Mouse (Mus musculus) midbrain, embryonic 13.5 days (tissue): ENCODE measurements around the gene Akr1c18. TPM values are rescaled to one million over a fixed set of nuclear protein-coding genes. Genes with fewer than 3 reads are reported as not detected.
"Not testable (repeated sequence)": the region's sequence is repeated elsewhere in the genome, so short reads cannot be mapped to it uniquely, and the experiment has no call there.

Experiments used
- ATAC-seq: fragments of 200-750 bp; cut with Nextera tagmentation; 2 replicates; pipeline ENCODE4 v1.8.0; 2017; ENCODE audit warnings: mild to moderate bottlenecking, moderate TSS enrichment, moderate library complexity
- H3K27ac ChIP-seq: fragments of 300-500 bp; sonication (generic); 2 replicates; pipeline ENCODE4 v1.5.1; 2015; ENCODE audit warnings: inconsistent platforms, mild to moderate bottlenecking, moderate library complexity
- H3K27me3 ChIP-seq: fragments of 300-500 bp; sonication (generic); 2 replicates; pipeline ENCODE4 v1.6.1; 2015; ENCODE audit warnings: mild to moderate bottlenecking, inconsistent platforms
- H3K36me3 ChIP-seq: fragments of 300-500 bp; sonication (generic); 2 replicates; pipeline ENCODE4 v1.6.1; 2015; ENCODE audit warnings: mild to moderate bottlenecking, inconsistent platforms
- H3K4me1 ChIP-seq: fragments of 300-500 bp; sonication (generic); replicated peaks from 2 replicates; pipeline ENCODE4 v1.6.1; 2015; ENCODE audit warnings: inconsistent platforms
- H3K4me2 ChIP-seq: fragments of 300-500 bp; sonication (generic); replicated peaks from 2 replicates; pipeline ENCODE4 v1.6.1; 2015; ENCODE audit warnings: moderate library complexity, mild to moderate bottlenecking, inconsistent platforms
- H3K4me3 ChIP-seq: fragments of 300-500 bp; sonication (generic); replicated peaks from 2 replicates; pipeline ENCODE4 v1.5.1; 2015; ENCODE audit warnings: mild to moderate bottlenecking, inconsistent platforms
- H3K9ac ChIP-seq: fragments of 300-500 bp; sonication (generic); replicated peaks from 2 replicates; pipeline ENCODE4 v1.6.1; 2015; ENCODE audit warnings: mild to moderate bottlenecking, inconsistent platforms
- H3K9me3 ChIP-seq: fragments of 300-500 bp; sonication (generic); 2 replicates; pipeline ENCODE4 v1.6.1; 2016; ENCODE audit warnings: mild to moderate bottlenecking, inconsistent platforms
- WGBS: fragments of 180-500 bp; shearing (Covaris S2); methylation state at CpG from one replicate; pipeline ENCODE4 v1.1.7; 2015; 5-methylcytosine and 5-hydroxymethylcytosine counted together
- polyA plus RNA-seq: library from polyadenylated mRNA; unstranded; fragments of >200 nt; fragmentation: Nextera tagmentation; extraction: Ambion mirVana; gene quantifications from 2 replicates; pipeline ENCODE4 v1.2.1, GENCODE M21; 2015

Gene Akr1c18
- polyA plus RNA-seq, 1 experiment from 2014 or later, result not detected

GRCm38 (mm10) chr13:4133070-4133469 is 17.4 kb downstream of the Akr1c18 start:
- H3K9ac ChIP-seq, result no peak overlapping the region
- no peak overlapping the region for H3K4me3 ChIP-seq
- H3K27me3 ChIP-seq, result no peaks in the 10 kb centered on the region
- H3K4me1 ChIP-seq, result no peaks in the 10 kb centered on the region
- H3K36me3 ChIP-seq, result no peaks in the 10 kb centered on the region
- no peak overlapping the region for H3K4me2 ChIP-seq
- no peak for ATAC-seq
- H3K27ac ChIP-seq, result no peak overlapping the region
- WGBS, result 50% methylated on average over 2 of the region's 2 CpGs
- H3K9me3 ChIP-seq, result no peaks in the 10 kb centered on the region

GRCm38 (mm10) chr13:4131721-4132120 is 18.7 kb downstream of the Akr1c18 start:
- H3K4me1 ChIP-seq, result no peaks in the 10 kb centered on the region
- no peak overlapping the region for H3K9ac ChIP-seq
- no peaks in the 10 kb centered on the region for H3K27me3 ChIP-seq
- H3K9me3 ChIP-seq, result no peaks in the 10 kb centered on the region
- no peak overlapping the region for H3K27ac ChIP-seq
- H3K36me3 ChIP-seq, result no peaks in the 10 kb centered on the region
- ATAC-seq, result no peak
- no peak overlapping the region for H3K4me2 ChIP-seq
- no peak overlapping the region for H3K4me3 ChIP-seq
- WGBS, result 77% methylated on average over 3 of the region's 3 CpGs

- ATAC-seq, result no peak
- Histone ChIP-seq H3K9ac (no peak overlapping the region), H3K36me3 (no peaks in the 10 kb centered on the region), H3K27ac (no peak overlapping the region), H3K4me2 (no peak overlapping the region), H3K27me3 (no peaks in the 10 kb centered on the region), H3K9me3 (no peaks in the 10 kb centered on the region), H3K4me1 (no peaks in the 10 kb centered on the region), H3K4me3 (no peak overlapping the region)
- WGBS, result 83% methylated on average over 1 of the region's 1 CpGs
Observed at GRCm38 (mm10) chr13:4131317-4131716, 19.1 kb downstream of the Akr1c18 start.

GRCm38 (mm10) chr13:4129100-4129499 is 21.4 kb downstream of the Akr1c18 start:
- H3K9ac ChIP-seq, result no peak overlapping the region
- 45% methylated on average over 5 of the region's 5 CpGs for WGBS
- no peak overlapping the region for H3K4me3 ChIP-seq
- no peaks in the 10 kb centered on the region for H3K9me3 ChIP-seq
- no peaks in the 10 kb centered on the region for H3K4me1 ChIP-seq
- H3K36me3 ChIP-seq, result no peaks in the 10 kb centered on the region
- 0 out of 2 replicates have a peak, but pooled peaks have one; percentile 40 for ATAC-seq
- no peak overlapping the region for H3K4me2 ChIP-seq
- no peak overlapping the region for H3K27ac ChIP-seq
- no peaks in the 10 kb centered on the region for H3K27me3 ChIP-seq

- H3K4me1 ChIP-seq, H3K27me3 ChIP-seq, H3K9me3 ChIP-seq, H3K4me2 ChIP-seq, H3K36me3 ChIP-seq, ATAC-seq, H3K4me3 ChIP-seq, H3K9ac ChIP-seq, H3K27ac ChIP-seq: not testable (repeated sequence)
- WGBS, result 50% methylated on average over 1 of the region's 1 CpGs
Observed at GRCm38 (mm10) chr13:4125846-4126245, 24.6 kb downstream of the Akr1c18 start.

GRCm38 (mm10) chr13:4124471-4124870 is 26.0 kb downstream of the Akr1c18 start:
- not testable (repeated sequence) for H3K4me2 ChIP-seq, H3K27me3 ChIP-seq, H3K36me3 ChIP-seq, H3K9me3 ChIP-seq, H3K4me1 ChIP-seq, H3K9ac ChIP-seq, ATAC-seq, H3K27ac ChIP-seq, H3K4me3 ChIP-seq
- WGBS, result 91% methylated on average over 6 of the region's 6 CpGs

GRCm38 (mm10) chr13:4123146-4123545 is 27.3 kb downstream of the Akr1c18 start:
- Histone ChIP-seq H3K4me3 (no peak overlapping the region), H3K9ac (no peak overlapping the region), H3K36me3 (no peaks in the 10 kb centered on the region), H3K27me3 (no peaks in the 10 kb centered on the region), H3K4me1 (no peaks in the 10 kb centered on the region), H3K27ac (no peak overlapping the region), H3K4me2 (no peak overlapping the region), H3K9me3 (no peaks in the 10 kb centered on the region)
- no peak for ATAC-seq
- 87% methylated on average over 7 of the region's 7 CpGs for WGBS

GRCm38 (mm10) chr13:4119181-4119904 is 31.1 kb downstream of the Akr1c18 start:
- H3K4me3 ChIP-seq, result no peak overlapping the region
- no peaks in the 10 kb centered on the region for H3K4me1 ChIP-seq
- H3K36me3 ChIP-seq, result no peaks in the 10 kb centered on the region
- no peak overlapping the region for H3K27ac ChIP-seq
- ATAC-seq, result no peak
- 76% methylated on average over 2 of the region's 2 CpGs for WGBS
- no peak overlapping the region for H3K4me2 ChIP-seq
- no peaks in the 10 kb centered on the region for H3K9me3 ChIP-seq
- H3K27me3 ChIP-seq, result no peaks in the 10 kb centered on the region
- H3K9ac ChIP-seq, result no peak overlapping the region

- Histone ChIP-seq H3K36me3 (no peaks in the 10 kb centered on the region), H3K9ac (no peak overlapping the region), H3K4me1 (no peaks in the 10 kb centered on the region), H3K27ac (no peak overlapping the region), H3K4me2 (no peak overlapping the region), H3K9me3 (no peaks in the 10 kb centered on the region), H3K4me3 (no peak overlapping the region), H3K27me3 (no peaks in the 10 kb centered on the region)
- peak; percentile 94 for ATAC-seq
- WGBS, result 27% methylated on average over 6 of the region's 6 CpGs
Observed at GRCm38 (mm10) chr13:4110281-4111188, 39.9 kb downstream of the Akr1c18 start.

- no peak overlapping the region for H3K27ac ChIP-seq
- no peak overlapping the region for H3K4me3 ChIP-seq
- H3K36me3 ChIP-seq, result no peaks in the 10 kb centered on the region
- H3K27me3 ChIP-seq, result no peaks in the 10 kb centered on the region
- H3K4me1 ChIP-seq, result no peaks in the 10 kb centered on the region
- H3K4me2 ChIP-seq, result no peak overlapping the region
- H3K9ac ChIP-seq, result no peak overlapping the region
- H3K9me3 ChIP-seq, result no peaks in the 10 kb centered on the region
- no peak for ATAC-seq
Observed at GRCm38 (mm10) chr13:4102721-4103120, 47.7 kb downstream of the Akr1c18 start.

- H3K27me3 ChIP-seq, result no peaks in the 10 kb centered on the region
- H3K27ac ChIP-seq, result no peak overlapping the region
- ATAC-seq, result no peak
- H3K4me2 ChIP-seq, result no peak overlapping the region
- H3K4me1 ChIP-seq, result no peaks in the 10 kb centered on the region
- no peak overlapping the region for H3K4me3 ChIP-seq
- H3K9me3 ChIP-seq, result no peaks in the 10 kb centered on the region
- no peaks in the 10 kb centered on the region for H3K36me3 ChIP-seq
- no peak overlapping the region for H3K9ac ChIP-seq
Observed at GRCm38 (mm10) chr13:4101691-4102090, 48.8 kb downstream of the Akr1c18 start.
